Mouse (Mus musculus) limb, embryonic 11.5 days (tissue): ENCODE measurements at regions not wholly inside any gene's neighbourhood (a gene's known extent, or its start where the extent isn't known, plus 50 kb on each side); places are given as distances from the start of the nearest gene placed in this dataset.

Experiments
- ATAC-seq: fragments of 200-750 bp; cut with Nextera tagmentation; 2 replicates; pipeline ENCODE4 v1.8.0; 2017; ENCODE audit warnings: low read depth; ENCODE audit not compliant: insufficient number of reproducible peaks, low FRiP score, low TSS enrichment
- DNase-seq: peaks from one replicate; pipeline ENCODE4 v3.0.0-alpha.2; 2015; ENCODE audit warnings: low spot score
- H3K27ac ChIP-seq: fragments of 300-500 bp; sonication (generic); replicated peaks from 2 replicates; pipeline ENCODE4 v1.5.1; 2014; ENCODE audit warnings: low read depth, mild to moderate bottlenecking, low read length
- H3K27me3 ChIP-seq: fragments of 300-500 bp; sonication (generic); 2 replicates; pipeline ENCODE4 v1.6.1; 2014; ENCODE audit warnings: mild to moderate bottlenecking, low read length, mixed read lengths; ENCODE audit not compliant: control insufficient read depth, insufficient read depth
- H3K36me3 ChIP-seq: fragments of 300-500 bp; sonication (generic); 2 replicates; pipeline ENCODE4 v1.6.1; 2014; ENCODE audit warnings: mild to moderate bottlenecking, low read length, moderate library complexity, mixed read lengths; ENCODE audit not compliant: control insufficient read depth, insufficient read depth
- H3K4me1 ChIP-seq: fragments of 300-500 bp; sonication (generic); 2 replicates; pipeline ENCODE4 v1.6.1; 2014; ENCODE audit warnings: low read length, mixed read lengths; ENCODE audit not compliant: control insufficient read depth, insufficient read depth
- H3K4me2 ChIP-seq: fragments of 300-500 bp; sonication (generic); 2 replicates; pipeline ENCODE4 v1.6.1; 2014; ENCODE audit warnings: low read depth, mild to moderate bottlenecking, moderate library complexity; ENCODE audit not compliant: severe bottlenecking
- H3K4me3 ChIP-seq: fragments of 300-500 bp; sonication (generic); 2 replicates; pipeline ENCODE4 v1.5.1; 2014; ENCODE audit warnings: low read depth, low read length
- H3K9ac ChIP-seq: fragments of 300-500 bp; sonication (generic); 2 replicates; pipeline ENCODE4 v1.6.1; 2014; ENCODE audit warnings: mild to moderate bottlenecking, low read length
- H3K9me3 ChIP-seq: fragments of 300-500 bp; sonication (generic); 2 replicates; pipeline ENCODE4 v1.6.1; 2016; ENCODE audit warnings: low read length; ENCODE audit not compliant: control insufficient read depth
- WGBS: fragments of 180-500 bp; shearing (Covaris S2); extraction: QIAGEN DNeasy Blood & Tissue Kit; methylation state at CpG from one replicate; pipeline ENCODE4 v1.1.7; 2014; 5-methylcytosine and 5-hydroxymethylcytosine counted together

- Histone ChIP-seq H3K27me3 (no peaks in the 10 kb centered on the region), H3K27ac (no peak overlapping the region), H3K9ac (no peak overlapping the region), H3K4me2 (no peak overlapping the region), H3K4me3 (no peak overlapping the region), H3K9me3 (no peaks in the 10 kb centered on the region), H3K36me3 (no peaks in the 10 kb centered on the region), H3K4me1 (no peaks in the 10 kb centered on the region)
- no peak for ATAC-seq
- DNase-seq: no peak
Observed at GRCm38 (mm10) chr2:146583807-146584388, 71.8 kb upstream of the Ralgapa2 start.

GRCm38 (mm10) chr2:146586381-146586780, 74.2 kb upstream of the Ralgapa2 start:
- DNase-seq: no peak

GRCm38 (mm10) chr2:146586981-146587380, 74.8 kb upstream of the Ralgapa2 start:
- H3K4me2 ChIP-seq: no peak overlapping the region
- WGBS: 78% methylated on average over 3 of the region's 3 CpGs
- no peak overlapping the region for H3K9ac ChIP-seq
- no peaks in the 10 kb centered on the region for H3K9me3 ChIP-seq
- no peaks in the 10 kb centered on the region for H3K36me3 ChIP-seq
- no peak for DNase-seq
- no peak overlapping the region for H3K27ac ChIP-seq
- H3K4me1 ChIP-seq: no peaks in the 10 kb centered on the region
- no peak for ATAC-seq
- no peak overlapping the region for H3K4me3 ChIP-seq
- no peaks in the 10 kb centered on the region for H3K27me3 ChIP-seq

More at GRCm38 (mm10) chr2:146586381-146586780, 74.2 kb upstream of the Ralgapa2 start:
- H3K4me3 ChIP-seq: no peak overlapping the region
- no peak overlapping the region for H3K27ac ChIP-seq
- no peak overlapping the region for H3K9ac ChIP-seq
- no peaks in the 10 kb centered on the region for H3K36me3 ChIP-seq
- no peaks in the 10 kb centered on the region for H3K9me3 ChIP-seq
- H3K4me1 ChIP-seq: no peaks in the 10 kb centered on the region
- H3K4me2 ChIP-seq: no peak overlapping the region
- H3K27me3 ChIP-seq: no peaks in the 10 kb centered on the region
- ATAC-seq: no peak
- 88% methylated on average over 1 of the region's 1 CpGs for WGBS

- Histone ChIP-seq H3K36me3 (no peaks in the 10 kb centered on the region), H3K27ac (no peak overlapping the region), H3K4me3 (no peak overlapping the region), H3K27me3 (no peaks in the 10 kb centered on the region), H3K9me3 (no peaks in the 10 kb centered on the region), H3K9ac (no peak overlapping the region), H3K4me2 (no peak overlapping the region), H3K4me1 (no peaks in the 10 kb centered on the region)
- DNase-seq (no peak), ATAC-seq (no peak)
- WGBS: 91% methylated on average over 3 of the region's 3 CpGs
Observed at GRCm38 (mm10) chr2:146589860-146590259, 77.7 kb upstream of the Ralgapa2 start.

GRCm38 (mm10) chr2:146593291-146593690, 81.1 kb upstream of the Ralgapa2 start:
- DNase-seq (no peak), ATAC-seq (no peak)
- no peaks in the 10 kb centered on the region for H3K27me3 ChIP-seq
- no peaks in the 10 kb centered on the region for H3K36me3 ChIP-seq
- H3K9ac ChIP-seq: no peak overlapping the region
- H3K9me3 ChIP-seq: no peaks in the 10 kb centered on the region
- no peak overlapping the region for H3K27ac ChIP-seq
- H3K4me2 ChIP-seq: no peak overlapping the region
- H3K4me1 ChIP-seq: no peaks in the 10 kb centered on the region
- 79% methylated on average over 2 of the region's 2 CpGs for WGBS
- H3K4me3 ChIP-seq: no peak overlapping the region

- Histone ChIP-seq H3K27ac (no peak overlapping the region), H3K36me3 (no peaks in the 10 kb centered on the region), H3K4me1 (no peaks in the 10 kb centered on the region), H3K4me3 (no peak overlapping the region), H3K27me3 (no peaks in the 10 kb centered on the region), H3K9me3 (no peaks in the 10 kb centered on the region), H3K4me2 (no peak overlapping the region), H3K9ac (no peak overlapping the region)
- DNase-seq (no peak), ATAC-seq (no peak)
- WGBS: 74% methylated on average over 4 of the region's 4 CpGs
Observed at GRCm38 (mm10) chr2:146594212-146594611, 82.1 kb upstream of the Ralgapa2 start.

- no peaks in the 10 kb centered on the region for H3K36me3 ChIP-seq
- no peaks in the 10 kb centered on the region for H3K27me3 ChIP-seq
- H3K27ac ChIP-seq: no peak overlapping the region
- no peaks in the 10 kb centered on the region for H3K4me1 ChIP-seq
- H3K4me3 ChIP-seq: no peak overlapping the region
- ATAC-seq (no peak), DNase-seq (no peak)
- H3K9ac ChIP-seq: no peak overlapping the region
- no peaks in the 10 kb centered on the region for H3K9me3 ChIP-seq
- H3K4me2 ChIP-seq: no peak overlapping the region
- WGBS: 90% methylated on average over 2 of the region's 2 CpGs
Observed at GRCm38 (mm10) chr2:146595673-146596072, 83.5 kb upstream of the Ralgapa2 start.

- no peak for DNase-seq
- H3K27me3 ChIP-seq: no peaks in the 10 kb centered on the region
- H3K4me3 ChIP-seq: no peak overlapping the region
- no peaks in the 10 kb centered on the region for H3K36me3 ChIP-seq
- no peak overlapping the region for H3K27ac ChIP-seq
- H3K9me3 ChIP-seq: no peaks in the 10 kb centered on the region
- no peak overlapping the region for H3K4me2 ChIP-seq
- H3K9ac ChIP-seq: no peak overlapping the region
- ATAC-seq: no peak
- H3K4me1 ChIP-seq: no peaks in the 10 kb centered on the region
Observed at GRCm38 (mm10) chr2:146606170-146606569, 94.0 kb upstream of the Ralgapa2 start.

GRCm38 (mm10) chr2:146610896-146611295, 98.8 kb upstream of the Ralgapa2 start:
- WGBS: 93% methylated on average over 2 of the region's 2 CpGs
- H3K4me3 ChIP-seq: no peak overlapping the region
- DNase-seq (no peak), ATAC-seq (no peak)
- no peaks in the 10 kb centered on the region for H3K4me1 ChIP-seq
- H3K27me3 ChIP-seq: no peaks in the 10 kb centered on the region
- H3K9ac ChIP-seq: no peak overlapping the region
- H3K27ac ChIP-seq: no peak overlapping the region
- H3K9me3 ChIP-seq: no peaks in the 10 kb centered on the region
- H3K36me3 ChIP-seq: no peaks in the 10 kb centered on the region
- H3K4me2 ChIP-seq: no peak overlapping the region
